Mouse (Mus musculus) retina, postnatal 7 days (tissue): ENCODE results near the gene Reps2.
A peak's percentile ranks its signal among the peaks of the same experiment; 100 is the strongest.

Source experiments
- DNase-seq: peaks from one replicate; pipeline ENCODE4 v3.0.0-alpha.2; 2012; ENCODE audit warnings: low read depth, low spot score

Reps2 gene

DNA sequence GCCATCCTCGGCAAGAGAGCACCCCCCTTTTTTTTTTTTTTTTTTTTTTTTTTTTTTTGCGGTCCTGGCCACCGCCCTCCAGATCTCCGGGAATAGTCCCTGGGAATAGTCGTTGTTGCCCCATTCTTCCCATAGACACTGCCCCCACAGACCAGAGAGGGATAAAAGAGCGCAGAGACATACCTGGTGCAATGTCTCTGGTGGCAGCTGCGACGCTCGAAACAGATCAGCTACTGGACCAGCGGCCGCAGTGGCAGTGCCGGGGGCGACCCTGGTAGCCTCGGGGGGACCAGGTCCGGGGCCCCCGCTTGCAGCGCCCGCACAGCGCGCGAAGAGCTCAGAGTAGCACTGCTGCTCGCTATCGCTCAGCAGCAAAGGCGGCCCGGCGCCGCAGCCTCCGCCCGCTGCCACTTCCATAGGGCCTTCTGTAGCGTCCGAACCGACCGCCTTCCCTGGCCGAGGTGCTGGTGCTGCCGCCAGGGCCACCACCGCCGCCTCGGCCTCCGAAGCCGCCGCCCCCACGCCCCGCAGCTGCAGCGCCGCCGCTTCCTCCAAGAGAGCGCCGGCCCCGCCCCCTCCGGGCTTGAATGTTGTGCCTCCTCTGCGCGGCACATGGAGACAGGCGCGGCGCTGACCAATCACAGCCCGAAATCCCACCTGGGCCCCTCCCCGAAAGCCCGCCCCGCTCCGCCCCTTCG is at the start of gene Reps2:
Gene Reps2 (minus strand): TSS at position 559 of the 698 bp plus-strand sequence.
- DNase-seq, result peak; percentile 38

DNA sequence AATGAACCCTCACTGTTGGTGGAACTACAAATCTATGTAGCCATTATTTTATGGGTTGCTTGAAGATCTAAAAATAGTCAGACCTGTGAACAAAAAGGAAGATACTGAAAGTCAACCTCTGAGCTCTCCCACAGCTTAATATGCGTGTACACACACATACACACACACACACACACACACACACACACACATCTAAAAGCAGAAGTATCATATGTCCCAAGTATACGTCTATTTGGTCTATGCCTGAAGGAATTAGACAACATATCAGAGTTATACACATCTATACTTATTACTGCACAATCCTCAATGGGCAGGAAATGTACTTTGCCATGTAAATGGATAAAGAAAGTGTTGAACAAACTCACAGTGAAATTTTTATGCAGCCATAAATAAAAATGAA is 47.8 kb upstream of the Reps2 start:
- DNase-seq, result no peak

DNA sequence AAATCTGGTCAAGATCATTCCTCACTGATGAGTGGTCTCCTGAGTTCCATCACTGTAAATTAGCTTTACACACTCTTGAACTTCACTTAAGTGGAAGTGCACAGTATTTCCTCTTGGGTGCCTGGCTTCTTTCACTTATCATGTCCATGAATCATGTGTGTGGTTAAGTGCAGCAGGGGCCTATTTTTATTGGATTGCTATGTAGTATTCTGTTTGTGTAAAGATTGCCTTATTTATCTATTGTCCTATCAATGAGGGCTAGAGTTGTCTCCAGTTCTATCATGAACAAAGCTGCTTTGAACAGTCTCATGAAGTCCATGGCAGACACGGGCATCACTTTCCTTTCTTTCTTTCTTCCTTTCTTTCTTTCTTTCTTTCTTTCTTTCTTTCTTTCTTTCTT is 41.9 kb upstream of the Reps2 start:
- DNase-seq, result no peak

DNA sequence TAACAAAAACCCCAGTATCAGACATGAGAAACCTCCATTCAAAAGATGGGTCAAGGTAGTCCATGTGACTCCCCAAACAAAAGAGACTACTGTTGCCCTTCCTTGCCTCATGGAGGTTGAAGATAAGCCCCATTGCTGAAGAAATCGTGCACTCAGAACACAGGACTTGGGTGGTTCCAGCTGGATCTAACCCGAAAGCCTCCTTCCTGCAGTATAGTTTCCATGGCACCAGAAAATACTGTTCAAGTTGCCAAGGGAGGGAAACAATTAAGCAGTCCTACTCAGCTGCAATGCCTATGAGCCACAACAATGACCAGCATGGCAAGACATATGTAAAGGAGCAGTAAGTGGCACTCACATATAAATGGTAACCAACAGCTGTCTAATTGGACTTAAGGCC is 36.1 kb upstream of the Reps2 start:
- no peak for DNase-seq

DNA sequence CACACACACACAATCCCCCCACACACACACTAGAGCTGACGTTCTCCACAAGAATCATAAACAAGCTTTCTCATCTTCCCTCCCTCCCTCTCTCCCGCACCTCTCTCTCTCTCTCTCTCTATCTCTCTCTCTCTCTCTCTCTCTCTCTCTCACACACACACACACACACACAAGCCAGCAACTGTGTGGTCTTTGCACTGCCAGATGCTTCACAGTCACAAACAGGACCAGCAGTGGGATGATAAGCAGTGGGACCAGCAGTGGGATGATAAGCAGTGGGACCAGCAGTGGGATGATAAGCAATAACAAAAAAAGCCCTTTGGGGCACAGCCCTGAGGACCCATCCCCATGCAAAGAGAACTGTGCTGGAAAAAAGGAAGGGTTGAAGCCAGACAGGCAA is 35.4 kb upstream of the Reps2 start:
- DNase-seq, result no peak

DNA sequence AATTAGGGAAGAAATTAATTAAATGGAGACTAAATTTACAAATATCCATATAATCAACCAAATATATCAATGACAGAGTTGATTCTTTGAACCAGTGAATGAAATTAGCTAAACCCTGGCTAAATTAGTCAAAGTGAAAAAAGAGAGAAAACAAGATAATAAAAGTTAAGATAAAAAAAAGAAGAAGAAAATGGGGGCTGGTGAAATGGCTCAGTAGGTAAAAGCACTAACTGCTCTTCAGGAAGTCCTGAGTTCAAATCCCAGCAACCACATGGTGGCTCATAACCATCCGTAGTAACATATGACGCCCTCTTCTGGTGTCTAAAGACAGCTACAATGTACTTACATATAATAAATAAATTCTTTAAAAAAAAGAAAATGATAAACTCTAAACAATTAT is 22.7 kb upstream of the Reps2 start:
- DNase-seq, result no peak

DNA sequence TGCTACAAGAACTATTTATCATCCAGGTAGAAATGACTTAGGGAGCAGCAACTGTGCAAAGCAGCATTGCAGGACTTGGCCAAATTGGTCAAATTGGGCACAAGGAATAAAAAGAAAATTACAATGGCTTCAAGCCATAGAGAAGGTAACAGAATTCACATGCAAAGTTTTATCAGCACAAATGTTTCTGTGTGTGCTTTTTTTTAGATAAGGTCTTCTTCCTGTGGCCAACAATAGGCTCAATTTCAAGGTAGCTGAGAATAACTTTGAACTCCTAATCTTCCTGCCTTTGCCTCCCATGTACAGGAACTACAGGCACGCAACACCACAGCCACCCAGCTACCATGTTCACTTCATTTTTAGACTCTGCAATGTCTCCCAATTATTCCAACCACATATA is 16.7 kb upstream of the Reps2 start:
- DNase-seq, result no peak

DNA sequence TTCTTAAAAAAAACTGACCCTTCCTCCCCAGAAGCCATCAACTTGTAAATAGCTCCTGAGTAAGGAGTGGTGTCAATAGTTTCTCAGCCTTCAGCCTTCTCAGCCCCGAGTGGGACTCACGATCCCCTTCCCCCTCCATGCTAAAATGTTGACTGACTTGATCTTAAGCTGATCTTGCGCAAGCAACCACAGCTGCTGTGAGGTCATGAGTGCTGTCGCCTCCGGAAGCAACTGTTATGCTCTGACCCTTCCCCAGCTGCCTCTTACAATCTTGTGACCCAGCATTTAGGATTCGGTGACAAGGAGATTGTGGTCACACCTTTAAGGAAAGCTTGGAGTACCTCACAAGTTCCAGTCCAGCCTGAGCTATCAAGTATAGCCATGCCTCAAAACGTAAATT is 10.1 kb upstream of the Reps2 start:
- DNase-seq, result no peak

DNA sequence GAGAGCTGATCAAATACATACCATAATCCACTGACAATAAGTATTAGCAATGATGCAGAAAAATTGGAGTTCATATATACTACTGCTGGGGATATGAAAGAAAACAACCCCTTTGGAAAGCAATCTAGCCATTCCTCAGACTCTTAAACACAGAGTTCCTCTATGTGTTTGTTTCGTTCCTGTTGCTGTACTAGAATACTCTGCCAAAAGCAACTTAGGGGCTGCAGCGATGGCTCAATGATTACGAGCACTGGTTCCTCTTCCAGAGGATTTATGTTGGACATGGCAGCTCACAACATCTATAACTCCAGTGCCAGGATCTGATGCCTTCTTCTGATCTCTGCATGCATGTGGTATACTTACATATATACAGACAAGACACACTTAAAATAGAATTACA is 9.0 kb upstream of the Reps2 start:
- DNase-seq, result no peak

DNA sequence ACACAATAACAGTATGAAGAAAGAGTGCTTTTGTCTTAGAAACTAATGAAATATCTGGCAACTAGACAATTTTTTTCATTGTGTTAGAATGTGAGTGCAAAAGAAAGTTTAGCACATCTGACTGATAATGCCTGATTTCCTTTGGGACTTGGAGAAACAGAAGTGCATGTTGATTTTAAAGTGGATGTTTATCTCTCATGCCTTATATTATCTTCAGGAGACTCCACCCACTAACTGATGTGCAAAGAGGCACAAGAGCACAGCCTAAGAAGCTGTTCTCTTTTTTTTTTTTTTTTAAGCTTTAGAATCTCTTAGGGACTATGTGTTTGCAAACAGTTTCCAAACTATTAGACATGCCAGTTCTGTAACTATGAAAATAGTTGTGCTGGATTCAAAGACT is 7.7 kb upstream of the Reps2 start:
- no peak for DNase-seq

DNA sequence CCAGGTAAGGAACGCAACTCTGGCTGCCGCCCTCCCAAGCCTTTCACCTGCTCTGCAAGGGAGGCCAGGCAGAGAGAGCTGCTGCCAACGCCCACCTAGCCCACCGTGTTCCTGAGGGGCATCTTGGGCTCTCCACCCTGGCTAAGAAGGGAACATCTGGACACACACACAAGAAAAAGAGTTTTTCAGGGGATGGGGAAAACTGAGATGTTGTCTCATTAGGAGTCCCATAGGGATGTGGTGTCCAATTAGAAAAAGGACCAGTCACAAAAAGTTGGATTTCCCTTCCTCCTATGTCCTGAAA is 292 bp upstream of the Reps2 start:
- DNase-seq, result no peak

DNA sequence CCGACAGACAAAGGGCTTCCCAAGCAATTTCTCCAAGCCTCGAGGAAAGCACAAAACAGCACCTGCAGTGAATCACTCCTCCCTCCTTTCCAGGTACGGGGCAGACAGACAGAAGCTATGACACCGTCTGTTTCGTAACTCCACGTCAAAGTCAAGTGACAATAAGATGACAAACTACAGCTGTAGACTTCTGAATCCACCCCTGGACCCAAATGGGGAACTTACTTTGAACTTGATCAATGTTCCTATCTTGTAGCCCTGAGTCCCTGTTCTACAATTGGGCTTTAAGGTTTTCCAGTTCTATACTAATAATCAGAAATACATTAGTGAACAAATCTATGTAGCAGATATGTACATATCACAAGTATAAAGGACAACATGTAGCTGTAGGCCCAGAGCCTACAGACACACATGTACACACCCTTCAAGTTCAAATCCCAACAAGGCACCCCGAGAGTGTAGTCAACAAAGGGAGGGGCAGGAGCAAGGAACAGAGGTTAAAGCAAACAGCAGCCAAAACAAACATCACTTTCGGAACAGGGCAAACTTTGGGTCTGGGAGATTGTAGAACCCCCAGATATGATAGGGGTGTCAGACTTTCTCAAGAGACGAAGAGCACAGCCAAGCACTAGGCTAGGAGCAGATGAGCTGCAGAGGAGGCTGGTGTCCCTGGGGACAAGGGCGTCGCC is 903 bp downstream of the Reps2 start:
- DNase-seq, result no peak

DNA sequence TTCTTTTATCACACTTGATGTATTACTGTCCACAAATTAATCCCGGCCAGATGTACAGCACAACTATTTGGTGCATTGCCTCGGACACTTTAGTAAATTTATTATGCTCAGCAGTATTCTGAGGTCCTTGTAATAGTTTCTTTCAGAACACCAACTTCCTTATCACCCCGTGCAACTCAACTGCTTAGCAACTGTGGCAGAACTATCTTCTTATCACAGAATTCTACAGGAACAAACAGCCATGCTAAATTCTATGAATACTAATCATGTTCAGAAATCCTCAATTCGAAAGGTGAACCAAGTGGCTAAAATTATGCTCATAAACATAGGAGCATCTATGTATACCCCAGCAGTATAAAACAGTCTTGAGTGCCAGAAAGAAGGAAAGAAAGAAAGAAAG is 1.7 kb downstream of the Reps2 start:
- DNase-seq, result no peak

DNA sequence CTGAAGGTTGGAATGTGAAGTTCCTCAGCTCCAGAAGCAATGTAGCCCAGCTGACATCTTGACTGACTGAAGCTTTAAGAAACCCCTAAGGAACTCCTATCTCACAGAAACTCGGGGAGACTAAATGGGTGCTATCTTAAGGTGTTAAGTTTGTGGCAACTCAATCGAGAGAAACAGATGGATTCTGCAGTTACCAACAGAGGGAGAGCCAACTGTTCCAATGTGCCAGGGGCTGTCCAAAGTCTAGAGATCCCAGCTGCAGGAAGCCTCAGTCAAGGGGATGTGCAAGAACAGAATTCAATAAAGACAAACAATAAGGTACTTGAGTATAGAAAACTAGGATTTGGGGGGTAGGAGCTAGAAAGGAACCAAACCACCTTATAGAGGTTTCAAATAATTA is 8.3 kb downstream of the Reps2 start:
- DNase-seq, result no peak

DNA sequence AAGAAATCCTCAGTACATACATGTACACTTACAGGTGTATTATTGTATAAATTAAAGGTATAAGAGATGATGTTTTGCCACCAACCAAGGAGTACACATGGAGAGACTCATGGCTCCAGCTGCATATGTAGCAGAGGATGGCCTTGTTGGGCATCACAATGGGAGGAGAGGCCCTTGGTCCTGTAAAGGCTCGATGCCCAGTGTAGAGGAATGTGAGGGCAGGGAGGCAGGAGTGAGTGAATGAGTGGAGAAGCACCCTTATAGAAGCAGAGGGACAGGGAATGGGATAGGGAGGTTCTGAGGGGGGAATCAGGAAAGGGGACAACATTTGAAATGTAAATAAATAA is 21.4 kb downstream of the Reps2 start:
- no peak for DNase-seq

DNA sequence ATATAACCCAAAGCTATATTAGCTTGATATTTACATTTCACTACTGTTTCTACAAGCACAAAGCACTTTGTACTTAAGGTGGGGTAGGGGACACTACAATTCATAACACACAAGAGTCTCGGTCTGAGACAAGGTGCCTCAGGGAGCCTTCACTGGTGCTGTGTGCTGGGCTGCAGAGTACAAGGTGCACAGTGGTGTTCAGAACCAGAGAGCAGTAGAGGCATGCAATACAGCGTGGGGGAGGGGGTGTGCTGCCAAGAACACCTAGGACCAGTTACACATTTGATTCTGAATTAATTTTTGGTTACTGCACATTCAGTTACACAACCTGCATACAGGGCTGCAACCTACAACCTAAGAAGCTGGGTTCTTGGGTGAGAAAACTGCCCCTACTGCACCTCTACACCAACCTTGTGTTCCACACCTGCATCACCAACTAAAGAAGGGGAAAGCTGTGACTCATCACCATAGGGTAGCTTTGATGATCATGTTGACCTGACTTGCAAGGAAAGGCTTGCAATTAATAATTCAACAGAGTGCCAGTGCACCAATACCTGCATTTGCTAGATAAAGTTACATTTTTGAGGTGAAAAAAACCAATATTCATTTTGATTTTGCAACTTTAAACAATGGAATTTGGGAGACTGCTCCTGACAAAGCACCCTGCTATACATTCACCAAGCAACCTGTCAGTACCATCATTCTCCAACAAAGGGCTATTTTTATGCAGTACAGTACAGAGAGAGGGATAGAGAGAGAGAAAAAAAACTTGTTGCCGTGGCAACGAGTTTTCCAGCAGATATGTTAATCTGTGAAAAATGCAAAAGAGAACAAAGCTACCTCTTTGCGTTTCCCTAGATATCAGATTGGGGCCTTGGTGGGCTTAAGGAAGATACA is 22.0 kb downstream of the Reps2 start:
- no peak for DNase-seq

DNA sequence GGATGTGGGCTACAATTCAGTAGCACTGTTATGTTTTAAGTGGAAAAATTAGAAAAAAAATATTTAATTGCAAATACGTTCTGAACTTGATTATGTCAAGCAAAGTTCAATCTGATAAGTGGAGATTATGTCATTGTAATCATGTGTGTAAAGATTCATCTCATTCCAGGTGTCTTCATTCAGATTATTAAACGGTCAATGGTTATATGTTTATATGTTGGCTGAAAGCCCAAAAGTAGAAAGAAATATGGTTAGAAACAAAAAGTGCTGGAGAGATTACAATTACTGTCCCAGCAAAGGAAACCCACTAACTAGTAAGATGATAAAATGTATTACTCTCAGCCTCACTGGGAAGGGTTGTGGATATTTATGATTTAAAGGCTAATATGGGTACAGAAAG is 23.7 kb downstream of the Reps2 start:
- DNase-seq, result no peak

DNA sequence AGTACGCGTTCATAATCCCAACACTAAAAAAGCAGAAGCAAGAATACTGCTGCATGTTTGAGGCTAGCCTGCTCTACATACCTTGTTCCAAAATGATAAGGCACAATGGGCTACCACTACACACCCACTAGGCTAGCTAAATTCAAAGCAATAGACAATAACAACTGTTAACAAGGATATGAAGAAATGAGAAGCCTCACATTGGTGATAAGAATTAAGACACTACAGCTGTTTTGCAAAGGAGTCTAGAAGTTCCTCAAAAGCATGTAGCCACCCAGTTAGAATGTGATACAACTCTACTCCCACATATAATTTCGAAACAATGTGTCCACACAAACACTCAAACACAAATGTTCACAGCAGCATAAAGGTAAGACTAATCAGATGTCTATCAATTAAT is 24.9 kb downstream of the Reps2 start:
- no peak for DNase-seq

DNA sequence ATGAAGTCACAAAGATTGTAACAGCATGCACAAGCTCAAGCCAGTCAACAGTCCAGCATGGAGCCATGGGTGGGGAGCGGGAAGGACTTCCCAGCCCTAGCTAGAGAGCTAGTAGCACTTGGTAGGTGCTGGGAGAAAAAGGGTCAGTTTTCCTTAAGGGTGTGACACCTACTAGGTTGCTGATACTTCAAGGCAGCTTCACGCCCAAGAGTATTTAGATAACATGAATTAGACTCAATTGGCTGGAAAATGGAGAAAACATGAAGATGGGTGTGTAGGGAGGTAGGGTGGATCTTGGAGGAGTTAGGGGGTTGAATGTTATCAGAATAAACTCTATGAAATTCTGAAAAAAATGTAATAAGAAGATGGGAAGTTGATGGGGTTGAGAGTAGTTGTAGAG is 37.3 kb downstream of the Reps2 start:
- no peak for DNase-seq

DNA sequence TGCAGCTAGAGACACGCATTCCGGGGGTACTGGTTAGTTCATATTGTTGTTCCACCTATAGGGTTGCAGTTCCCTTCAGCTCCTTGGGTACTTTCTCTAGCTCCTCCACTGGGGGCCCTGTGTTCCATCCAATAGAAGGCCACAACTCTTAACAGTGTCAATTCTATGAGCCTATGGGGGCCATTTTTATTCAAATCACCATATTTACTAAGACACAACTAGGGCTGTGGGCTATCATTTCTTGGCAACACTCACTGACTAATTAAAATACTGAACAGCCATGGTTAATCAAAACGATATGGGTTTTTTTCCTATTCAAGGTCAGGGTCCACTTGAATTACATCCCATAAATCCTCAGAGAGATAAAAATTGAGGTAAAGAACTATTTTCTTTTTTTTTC is 43.8 kb downstream of the Reps2 start:
- DNase-seq, result no peak

DNA sequence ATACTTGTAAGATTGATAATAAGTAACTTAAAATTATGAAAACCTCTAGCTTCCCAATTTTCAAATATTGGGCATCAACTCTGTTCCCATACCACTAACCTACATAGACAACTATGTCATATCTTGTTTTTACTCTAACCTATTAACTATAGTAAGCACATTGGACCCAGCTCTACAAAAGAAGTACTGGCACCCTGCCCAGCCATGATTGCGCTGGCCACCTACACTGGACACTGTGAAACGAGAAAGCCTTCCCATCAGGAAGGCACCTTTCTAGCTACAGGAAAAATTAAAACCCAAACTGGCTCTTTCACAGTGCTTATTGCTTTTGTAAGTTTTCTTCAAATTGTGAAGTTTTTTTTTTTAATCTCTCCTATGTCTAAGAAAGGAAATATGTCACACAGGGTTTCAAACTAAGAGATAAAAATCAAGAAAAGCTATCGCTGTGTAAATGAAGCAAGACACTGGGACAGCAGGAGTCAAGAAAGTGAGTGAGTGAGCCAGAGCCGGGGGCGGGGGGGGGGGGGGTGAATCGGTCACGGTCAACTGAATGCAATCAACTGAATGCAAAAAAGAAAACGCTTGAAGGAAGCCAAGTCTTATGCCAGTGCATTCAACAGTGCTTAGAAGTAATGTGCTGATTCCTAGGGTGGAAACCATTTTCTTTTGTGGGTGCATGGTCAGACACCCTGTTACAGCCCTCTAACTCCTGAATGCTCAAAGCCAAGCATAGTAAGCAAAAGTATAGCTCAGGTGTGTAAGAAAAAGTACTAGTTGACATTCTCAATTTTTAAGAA is 52.2 kb downstream of the Reps2 start:
- no peak for DNase-seq

DNA sequence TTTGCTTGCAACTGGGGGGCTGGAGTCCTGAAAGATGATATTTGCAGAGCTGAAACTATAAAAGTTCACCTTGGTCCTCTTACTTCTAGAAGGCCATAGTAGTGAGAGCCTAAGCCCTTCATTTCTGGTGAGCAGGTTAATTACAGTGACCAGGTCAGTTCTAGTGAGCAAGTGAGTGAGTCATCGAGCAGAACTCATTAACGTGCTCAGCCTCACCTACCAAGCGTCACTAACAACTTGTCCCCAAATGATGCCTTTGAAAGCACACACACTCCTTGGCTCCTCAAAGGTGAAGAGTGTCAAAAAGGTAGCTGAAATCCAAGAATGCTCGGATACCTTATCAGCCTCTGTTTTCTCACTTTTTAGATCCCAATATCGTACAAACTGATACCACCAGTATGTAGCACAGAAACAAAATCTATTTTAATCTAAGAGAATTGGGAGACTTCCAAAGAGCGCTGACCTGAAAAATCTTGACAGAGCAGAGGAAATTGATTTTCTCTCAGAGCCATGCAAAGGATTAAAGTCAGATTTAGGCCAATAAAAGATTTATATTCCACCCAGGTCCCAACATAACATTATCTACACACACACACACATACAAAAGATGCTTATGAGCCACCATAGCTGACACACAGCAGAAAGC is 53.2 kb downstream of the Reps2 start:
- no peak for DNase-seq
